ENCODE assay signal across 8 mouse cellular contexts in genomic region chr19:37174116-37174715, GRCm38 (mm10). TPM values are rescaled to one million over a fixed set of nuclear protein-coding genes. Genes with fewer than 3 reads are reported as not detected.
DNase-seq lines count a peak whose midpoint lies in the region; ATAC-seq and TF ChIP-seq lines count a peak whose summit lies in the region.

No protein-coding gene starts in this region.

- no peak for TF ChIP-seq POLR2A in myocyte (IDR thresholded peaks at IDR 0.05; ENCODE audit: insufficient read length, low read depth)

- under 1% methylated on average over 70 of the region's 70 CpGs for WGBS in liver, embryonic 13.5 days (ENCODE audit: insufficient replicate concordance)
- WGBS in stomach, embryonic 16.5 days = under 1% methylated on average over 70 of the region's 70 CpGs

- DNase-seq in 3134 (ENCODE audit: extremely low read depth, insufficient read length, low spot score) (peak; percentile 73), adipocyte (ENCODE audit: low spot score) (peak; percentile 20)
- peak; percentile 60 for DNase-seq in embryo, embryonic 10.5 days (ENCODE audit: low spot score)
- peak; percentile 30 to 58 for DNase-seq in gastrocnemius, postnatal 4 days (ENCODE audit: low spot score in 2 of 2)
- peak; percentile 27 to 30 for DNase-seq in kidney, adult 8-10 months
- DNase-seq in liver, embryonic 13.5 days = no peak

- peaks cover 52% of the 10 kb centered on the region for H3K4me1 ChIP-seq in liver, embryonic 13.5 days (replicated peaks)
- H3K4me1 ChIP-seq in stomach, embryonic 16.5 days (ENCODE audit: control insufficient read depth, insufficient read depth, low read length) = peaks cover 13% of the 10 kb centered on the region

- peak overlapping the region; percentile 97 for H3K4me2 ChIP-seq in liver, embryonic 13.5 days
- H3K4me2 ChIP-seq in myocyte (ENCODE audit: low read depth) = peak overlapping the region; percentile 91
- H3K4me2 ChIP-seq in stomach, embryonic 16.5 days (ENCODE audit: low read depth, low read length) = peak overlapping the region; percentile 100

- peaks cover 10% of the 10 kb centered on the region for H3K36me3 ChIP-seq in liver, embryonic 13.5 days
- H3K36me3 ChIP-seq in myocyte (ENCODE audit: control insufficient read depth, insufficient read depth) = no peaks in the 10 kb centered on the region
- H3K36me3 ChIP-seq in stomach, embryonic 16.5 days (ENCODE audit: control insufficient read depth, insufficient read depth, low read length) = no peaks in the 10 kb centered on the region

- ATAC-seq in liver, embryonic 13.5 days (ENCODE audit: low read depth) = peak; percentile 12
- peak; percentile 64 for ATAC-seq in stomach, embryonic 16.5 days (ENCODE audit: insufficient read depth, low FRiP score)

- H3K4me3 ChIP-seq in liver, embryonic 13.5 days (replicated peaks) = peak overlapping the region; percentile 72
- peak overlapping the region; percentile 70 for H3K4me3 ChIP-seq in myocyte
- H3K4me3 ChIP-seq in stomach, embryonic 16.5 days (replicated peaks; ENCODE audit: low read length) = peak overlapping the region; percentile 76

- no peaks in the 10 kb centered on the region for H3K79me2 ChIP-seq in myocyte (ENCODE audit: control insufficient read depth, insufficient read depth)

- H3K9ac ChIP-seq in liver, embryonic 13.5 days = peak overlapping the region; percentile 73
- peak overlapping the region; percentile 75 for H3K9ac ChIP-seq in stomach, embryonic 16.5 days (ENCODE audit: low read length)

- H3K27me3 ChIP-seq in liver, embryonic 13.5 days = peaks cover 62% of the 10 kb centered on the region
- no peaks in the 10 kb centered on the region for H3K27me3 ChIP-seq in myocyte (ENCODE audit: control insufficient read depth, insufficient read depth, insufficient read length)
- peaks cover 9% of the 10 kb centered on the region; the same call in 1 of the 2 replicates for H3K27me3 ChIP-seq in stomach, embryonic 16.5 days (ENCODE audit: control insufficient read depth, insufficient read depth, low read length)

- H3K27ac ChIP-seq in liver, embryonic 13.5 days = peak overlapping the region; percentile 8; the same call in 1 of the 2 replicates
- peak overlapping the region; percentile 40 for H3K27ac ChIP-seq in stomach, embryonic 16.5 days (ENCODE audit: low read length)

- peak overlapping the region; percentile 23 for H3ac ChIP-seq in myocyte (ENCODE audit: control insufficient read depth, insufficient read length)

- no peaks in the 10 kb centered on the region for H3K9me3 ChIP-seq in liver, embryonic 13.5 days (replicated peaks)
- H3K9me3 ChIP-seq in stomach, embryonic 16.5 days (replicated peaks; ENCODE audit: control insufficient read depth, low read length) = no peaks in the 10 kb centered on the region

TF ChIP-seq in myocyte, 11 proteins besides CTCF, POLR2A, EP300 and RAD21:
- TF ChIP-seq TCF3 (IDR thresholded peaks at IDR 0.05; ENCODE audit: insufficient read length, low read depth) = no peak
- no peak for TF ChIP-seq POLR2AphosphoS2 (IDR thresholded peaks at IDR 0.05; ENCODE audit: insufficient read length, low read depth)
- peak in 1 of 3 experiments; percentile 7 for TF ChIP-seq MYOD1 (IDR thresholded peaks at IDR 0.05; ENCODE audit: control insufficient read depth in 1 of 3, insufficient read length in 2 of 3, low read depth in 2 of 3)
- no peak for TF ChIP-seq MAX (IDR thresholded peaks at IDR 0.05; ENCODE audit: low read depth)
- no peak for TF ChIP-seq CEBPB (IDR thresholded peaks at IDR 0.05; ENCODE audit: insufficient read depth, poor library complexity, severe bottlenecking)

RNA-seq across cellular contexts. Expression of gene March5, which starts 33.1 kb away (rescaled TPM):
- total RNA-seq in gastrocnemius, postnatal 4 days (2021) = 10 to 100 TPM; 54.7 to 59.5 TPM
- 147 and 159 TPM in 2 replicates for polyA plus RNA-seq in liver, embryonic 13.5 days (2015; fragmentation: Nextera tagmentation; extraction: Ambion mirVana)
- 73.5 TPM for polyA plus RNA-seq in myocyte (2012; fragmentation: generic; extraction: Trizol)
- polyA plus RNA-seq in stomach, embryonic 16.5 days (2015; fragmentation: Nextera tagmentation; extraction: Ambion mirVana) = 50.4 and 51.9 TPM in 2 replicates

RNA-seq across cellular contexts. Expression of gene Cpeb3, which starts 34.2 kb away (rescaled TPM):
- total RNA-seq in gastrocnemius, postnatal 4 days (2021) = 10 to 100 TPM; 15.7 to 21.9 TPM
- 1.7 and 1.9 TPM in 2 replicates for polyA plus RNA-seq in liver, embryonic 13.5 days (2015; fragmentation: Nextera tagmentation; extraction: Ambion mirVana)
- 2.6 TPM for polyA plus RNA-seq in myocyte (2012; fragmentation: generic; extraction: Trizol)
- polyA plus RNA-seq in stomach, embryonic 16.5 days (2015; fragmentation: Nextera tagmentation; extraction: Ambion mirVana) = 0.37 and 0.79 TPM in 2 replicates
